Mouse (Mus musculus): Measurements from ENCODE around the gene Gm28305. TPM values are rescaled to one million over a fixed set of nuclear protein-coding genes. Genes with fewer than 3 reads are reported as not detected.

Gm28305 gene
- polyA plus RNA-seq, 1 experiment from 2014 or later = not detected

DNA sequence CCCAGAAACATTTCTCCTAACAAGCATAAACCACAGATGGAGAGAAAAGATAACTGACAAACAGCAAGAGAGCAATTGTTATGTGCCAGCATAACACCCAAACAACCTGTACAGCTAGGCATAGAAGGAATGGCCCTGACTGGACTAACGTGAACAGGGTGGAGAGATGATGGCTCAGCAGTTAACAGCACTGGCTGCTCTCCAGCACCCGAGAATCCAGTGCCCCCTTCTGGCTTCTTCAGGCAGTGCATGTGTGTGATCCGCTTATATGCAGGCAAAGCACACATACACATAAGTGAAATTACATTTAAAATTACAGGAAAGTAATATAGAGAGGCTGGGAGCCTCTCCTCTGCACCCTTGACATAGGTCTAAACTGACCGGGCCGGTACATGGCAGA is 38.9 kb downstream of the Gm28305 start:
- H3K9me3 ChIP-seq (replicated peaks) = no peaks in the 10 kb centered on the region
- no peak overlapping the region for H3K9ac ChIP-seq
- H3K27ac ChIP-seq = no peak overlapping the region
- H3K4me3 ChIP-seq = no peak overlapping the region
- H3K27me3 ChIP-seq = no peaks in the 10 kb centered on the region
- no peak for ATAC-seq (ENCODE audit: low FRiP score)
- 0 out of 2 replicates have a peak, but pooled peaks cover 4% of the 10 kb centered on the region for H3K36me3 ChIP-seq
- no peaks in the 10 kb centered on the region for H3K4me1 ChIP-seq
- H3K4me2 ChIP-seq (replicated peaks) = no peak overlapping the region
- WGBS = 54% methylated on average over 5 of the region's 5 CpGs

DNA sequence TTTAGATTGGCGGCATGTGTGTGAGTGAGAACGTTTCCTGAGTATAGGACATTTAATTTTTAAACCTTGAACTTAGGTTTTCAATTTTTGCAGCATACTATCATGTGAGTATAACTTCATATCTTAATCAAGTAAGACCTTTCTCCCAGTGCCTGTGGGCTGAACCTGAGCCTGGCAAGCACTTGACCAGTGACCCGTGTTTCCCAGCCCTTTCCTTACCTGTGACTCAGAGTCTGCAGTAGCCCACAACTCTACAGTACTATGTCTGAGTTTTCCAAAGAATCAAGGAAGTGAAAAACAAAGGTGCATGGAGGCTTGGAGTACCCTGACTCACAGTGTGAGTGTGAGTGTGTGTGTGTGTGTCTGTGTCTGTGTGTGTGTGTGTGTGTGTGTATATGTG is 39.6 kb downstream of the Gm28305 start:
- 78% methylated on average over 3 of the region's 3 CpGs for WGBS
- Histone ChIP-seq H3K9ac (no peak overlapping the region), H3K4me1 (no peaks in the 10 kb centered on the region), H3K27ac (no peak overlapping the region), H3K36me3 (0 out of 2 replicates have a peak, but pooled peaks cover 4% of the 10 kb centered on the region), H3K9me3 (replicated peaks) (no peaks in the 10 kb centered on the region), H3K4me2 (replicated peaks) (no peak overlapping the region), H3K27me3 (no peaks in the 10 kb centered on the region), H3K4me3 (no peak overlapping the region)
- no peak for ATAC-seq (ENCODE audit: low FRiP score)

DNA sequence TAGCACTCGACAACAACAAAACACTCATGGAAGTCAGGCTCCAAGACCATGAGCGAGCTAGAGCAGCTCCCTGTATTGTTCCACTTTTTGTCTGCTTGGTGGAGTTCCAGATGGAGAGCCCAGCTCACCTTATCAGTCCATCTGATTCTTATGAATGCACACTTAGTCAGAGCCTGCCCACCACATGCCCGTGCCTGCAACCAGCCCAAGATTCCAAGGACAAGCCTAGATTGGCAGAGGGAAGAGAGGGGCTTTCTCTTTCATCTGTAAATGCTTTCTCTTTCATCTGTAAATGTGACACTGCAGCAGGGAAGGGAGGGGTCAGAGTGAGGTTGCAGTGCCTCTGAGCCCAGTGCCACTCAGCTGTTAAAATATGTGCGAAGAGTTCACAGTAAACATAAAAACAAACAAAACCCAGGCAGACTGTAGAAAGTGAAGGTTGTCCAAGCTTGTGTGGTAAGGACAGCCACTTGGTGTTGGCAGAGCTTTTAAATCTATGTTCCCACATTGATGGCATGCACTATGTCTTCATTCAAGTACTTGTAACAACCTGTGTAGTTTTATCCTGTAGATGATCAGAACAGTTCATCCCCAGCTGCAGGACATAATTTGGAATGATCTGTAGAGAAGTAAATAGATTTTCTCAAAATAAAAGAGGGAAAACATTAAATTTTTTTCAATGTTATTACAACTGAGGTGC is 45.4 kb downstream of the Gm28305 start:
- H3K27me3 ChIP-seq = no peaks in the 10 kb centered on the region
- no peak overlapping the region for H3K9ac ChIP-seq
- H3K36me3 ChIP-seq = 0 out of 2 replicates have a peak, but pooled peaks cover 9% of the 10 kb centered on the region
- H3K4me1 ChIP-seq = no peaks in the 10 kb centered on the region
- WGBS = 53% methylated on average over 4 of the region's 4 CpGs
- H3K27ac ChIP-seq = no peak overlapping the region
- no peak for ATAC-seq (ENCODE audit: low FRiP score)
- H3K9me3 ChIP-seq (replicated peaks) = no peaks in the 10 kb centered on the region
- no peak overlapping the region for H3K4me2 ChIP-seq (replicated peaks)
- no peak overlapping the region for H3K4me3 ChIP-seq

DNA sequence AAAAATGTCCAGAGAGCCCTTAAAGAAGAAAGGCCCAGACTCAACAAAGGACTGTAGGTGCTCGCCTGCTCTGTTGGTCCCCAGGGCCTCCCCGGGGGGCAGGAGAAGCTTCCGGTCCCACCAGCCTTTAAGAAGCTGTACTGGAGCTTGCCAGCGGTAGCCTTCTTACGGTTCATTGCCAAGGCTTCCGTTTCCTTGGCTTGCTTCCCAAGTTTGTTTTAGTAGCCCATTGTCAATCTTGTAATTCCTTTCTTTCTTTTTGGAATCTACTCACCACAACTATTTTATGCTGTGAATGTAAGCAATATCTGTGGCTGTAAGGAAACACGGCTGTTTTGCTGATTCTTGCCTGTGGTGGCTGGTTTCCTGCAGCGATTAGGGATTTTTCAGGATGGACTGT is 48.1 kb downstream of the Gm28305 start:
- H3K36me3 ChIP-seq = 0 out of 2 replicates have a peak, but pooled peaks cover 9% of the 10 kb centered on the region
- no peak overlapping the region for H3K27ac ChIP-seq
- no peak for ATAC-seq (ENCODE audit: low FRiP score)
- no peaks in the 10 kb centered on the region for H3K4me1 ChIP-seq
- H3K4me2 ChIP-seq (replicated peaks) = no peak overlapping the region
- no peaks in the 10 kb centered on the region for H3K27me3 ChIP-seq
- H3K4me3 ChIP-seq = no peak overlapping the region
- 69% methylated on average over 8 of the region's 8 CpGs for WGBS
- no peak overlapping the region for H3K9ac ChIP-seq
- no peaks in the 10 kb centered on the region for H3K9me3 ChIP-seq (replicated peaks)

DNA sequence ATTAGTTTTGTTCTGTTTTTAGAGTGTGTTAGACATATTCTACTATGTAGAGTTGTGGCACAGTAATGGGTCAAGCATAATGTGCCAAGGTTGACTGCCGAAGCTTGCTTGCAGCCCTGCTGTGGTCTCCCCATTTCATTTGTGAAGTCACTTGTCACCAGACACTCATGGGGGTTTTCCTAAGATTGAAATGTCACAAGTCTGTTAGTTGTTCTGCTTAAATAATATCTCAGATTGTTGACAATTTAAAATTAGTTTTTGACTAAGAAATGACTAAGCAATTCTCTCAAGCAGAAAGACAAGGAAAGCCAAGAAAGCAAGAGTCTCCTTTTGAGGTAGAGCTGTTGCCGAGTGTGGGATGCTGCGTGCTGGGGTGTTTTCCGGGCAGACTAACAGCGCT is 52.5 kb downstream of the Gm28305 start:
- Histone ChIP-seq H3K4me2 (replicated peaks) (no peak overlapping the region), H3K9me3 (replicated peaks) (no peaks in the 10 kb centered on the region), H3K9ac (no peak overlapping the region), H3K4me1 (no peaks in the 10 kb centered on the region), H3K4me3 (no peak overlapping the region), H3K27me3 (no peaks in the 10 kb centered on the region), H3K36me3 (no peaks in the 10 kb centered on the region), H3K27ac (no peak overlapping the region)
- ATAC-seq (ENCODE audit: low FRiP score) = no peak
- WGBS = 94% methylated on average over 5 of the region's 5 CpGs

DNA sequence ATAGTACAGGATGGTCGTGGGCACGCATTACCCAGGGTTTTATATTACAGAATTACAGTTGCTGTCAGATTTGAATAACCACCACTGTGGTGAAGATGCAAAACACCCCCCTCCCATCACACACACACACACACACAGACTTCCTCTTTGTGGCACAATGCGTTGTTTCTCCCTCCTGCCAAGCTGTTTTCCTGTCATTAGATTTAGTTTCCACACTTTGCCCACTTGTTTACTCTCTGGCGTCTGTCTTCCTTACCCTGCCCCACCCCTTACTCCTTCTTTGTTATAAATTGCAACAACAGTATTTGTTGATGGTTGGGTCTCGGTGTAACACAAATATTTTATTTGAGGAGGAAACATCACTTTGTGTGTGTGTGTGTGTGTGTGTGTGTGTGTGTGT is 57.8 kb downstream of the Gm28305 start:
- Histone ChIP-seq H3K9me3 (replicated peaks) (no peaks in the 10 kb centered on the region), H3K4me2 (replicated peaks) (no peak overlapping the region), H3K36me3 (no peaks in the 10 kb centered on the region), H3K4me3 (no peak overlapping the region), H3K27ac (no peak overlapping the region), H3K4me1 (no peaks in the 10 kb centered on the region), H3K27me3 (no peaks in the 10 kb centered on the region), H3K9ac (no peak overlapping the region)
- no peak for ATAC-seq (ENCODE audit: low FRiP score)
- WGBS = 82% methylated on average over 5 of the region's 5 CpGs

DNA sequence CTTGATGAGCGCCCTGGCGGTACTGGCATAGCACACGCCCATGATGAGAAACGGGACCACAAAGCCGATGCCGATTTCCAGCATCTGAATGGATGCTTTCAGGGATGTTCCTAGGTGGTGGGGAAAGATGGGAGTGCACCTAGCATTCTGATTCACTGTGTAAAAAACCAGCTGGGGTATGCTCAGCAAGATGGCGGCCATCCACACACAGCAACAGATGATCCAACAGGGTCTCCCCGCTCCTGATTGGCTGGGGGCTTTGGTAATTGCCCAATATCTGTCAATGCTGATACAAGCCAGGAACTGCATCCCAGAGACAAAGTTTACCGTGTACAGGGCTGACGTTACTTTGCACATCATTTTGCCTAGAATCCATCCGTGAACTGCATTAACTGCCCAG is 58.6 kb downstream of the Gm28305 start:
- WGBS = 93% methylated on average over 11 of the region's 11 CpGs
- H3K4me3 ChIP-seq = no peak overlapping the region
- H3K4me1 ChIP-seq = no peaks in the 10 kb centered on the region
- no peak overlapping the region for H3K27ac ChIP-seq
- no peak for ATAC-seq (ENCODE audit: low FRiP score)
- H3K27me3 ChIP-seq = no peaks in the 10 kb centered on the region
- H3K9ac ChIP-seq = no peak overlapping the region
- H3K36me3 ChIP-seq = no peaks in the 10 kb centered on the region
- no peaks in the 10 kb centered on the region for H3K9me3 ChIP-seq (replicated peaks)
- no peak overlapping the region for H3K4me2 ChIP-seq (replicated peaks)

DNA sequence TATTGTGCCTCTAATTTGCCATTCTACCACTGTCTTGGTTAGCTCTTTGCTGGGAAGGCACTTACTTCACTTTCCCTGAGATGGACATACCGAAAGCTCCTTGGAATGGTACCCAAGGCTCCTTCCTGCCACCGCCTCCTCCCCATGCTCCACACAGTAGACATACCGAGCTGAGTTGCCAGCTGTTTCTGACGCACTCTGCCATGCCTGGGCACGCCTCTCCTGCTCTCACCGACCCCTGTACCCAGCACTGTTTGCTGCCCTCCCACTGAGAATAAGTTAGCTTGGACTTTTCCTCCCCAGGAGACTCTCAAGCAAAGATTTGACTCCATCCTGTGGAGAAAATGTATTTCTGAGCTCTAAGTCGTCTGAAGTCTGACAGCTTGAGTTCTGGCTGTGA is 60.4 kb downstream of the Gm28305 start:
- H3K27me3 ChIP-seq = no peaks in the 10 kb centered on the region
- H3K36me3 ChIP-seq = no peaks in the 10 kb centered on the region

DNA sequence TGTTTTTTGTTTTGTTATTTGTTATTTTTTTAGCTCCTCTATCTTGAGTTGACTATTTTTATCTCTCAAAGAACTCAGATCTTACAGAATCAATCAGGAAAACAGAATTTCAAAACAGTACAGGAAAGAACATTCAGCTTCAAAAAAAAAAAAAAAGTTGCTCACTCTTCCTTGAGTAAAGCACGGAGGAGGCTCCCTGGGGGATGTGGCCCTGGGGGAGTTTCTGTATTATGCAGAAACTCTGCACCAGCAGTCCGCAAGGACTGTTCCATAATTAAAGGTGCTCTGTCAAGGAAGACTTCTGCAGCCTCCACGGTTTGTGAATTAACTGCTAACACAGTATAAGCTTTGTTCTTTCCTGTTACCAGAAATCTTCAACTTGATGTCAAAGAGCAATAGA is 61.0 kb downstream of the Gm28305 start:
- 36% methylated on average over 3 of the region's 3 CpGs for WGBS
- no peaks in the 10 kb centered on the region for H3K27me3 ChIP-seq
- no peaks in the 10 kb centered on the region for H3K4me1 ChIP-seq
- no peak overlapping the region for H3K4me2 ChIP-seq (replicated peaks)
- no peaks in the 10 kb centered on the region for H3K36me3 ChIP-seq
- H3K4me3 ChIP-seq = no peak overlapping the region
- H3K9me3 ChIP-seq (replicated peaks) = no peaks in the 10 kb centered on the region
- no peak for ATAC-seq (ENCODE audit: low FRiP score)
- H3K9ac ChIP-seq = no peak overlapping the region
- no peak overlapping the region for H3K27ac ChIP-seq

More for the DNA sequence above, 60.4 kb downstream of the Gm28305 start:
- no peak for ATAC-seq (ENCODE audit: low FRiP score)
- Histone ChIP-seq H3K4me3 (no peak overlapping the region), H3K27ac (no peak overlapping the region), H3K4me1 (no peaks in the 10 kb centered on the region), H3K9ac (no peak overlapping the region), H3K4me2 (replicated peaks) (no peak overlapping the region), H3K9me3 (replicated peaks) (no peaks in the 10 kb centered on the region)
- WGBS = 54% methylated on average over 7 of the region's 7 CpGs

DNA sequence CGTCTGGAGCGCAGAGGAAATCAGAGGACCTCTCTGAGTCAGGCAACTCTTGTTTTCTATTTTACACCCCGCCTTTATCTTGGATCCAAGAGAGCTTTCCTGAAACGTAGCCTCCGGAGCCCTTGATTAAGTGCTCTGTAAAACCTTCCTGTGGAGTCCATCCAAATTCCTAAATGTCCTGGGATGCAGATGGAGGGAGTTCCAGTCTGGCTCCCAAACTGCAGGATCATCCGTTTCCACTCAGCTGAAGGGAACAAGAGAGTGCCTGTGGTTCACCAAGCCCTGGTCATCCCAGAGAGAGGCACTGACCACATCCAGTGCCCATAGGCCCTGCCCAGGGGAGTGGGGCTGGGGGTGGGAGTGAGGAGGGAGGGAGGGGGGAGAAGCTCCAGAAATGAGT is 61.8 kb downstream of the Gm28305 start:
- Histone ChIP-seq H3K4me3 (no peak overlapping the region), H3K9ac (no peak overlapping the region), H3K36me3 (no peaks in the 10 kb centered on the region), H3K27ac (no peak overlapping the region), H3K27me3 (no peaks in the 10 kb centered on the region), H3K4me1 (no peaks in the 10 kb centered on the region), H3K4me2 (replicated peaks) (no peak overlapping the region), H3K9me3 (replicated peaks) (no peaks in the 10 kb centered on the region)
- ATAC-seq (ENCODE audit: low FRiP score) = no peak
- WGBS = 33% methylated on average over 6 of the region's 6 CpGs

DNA sequence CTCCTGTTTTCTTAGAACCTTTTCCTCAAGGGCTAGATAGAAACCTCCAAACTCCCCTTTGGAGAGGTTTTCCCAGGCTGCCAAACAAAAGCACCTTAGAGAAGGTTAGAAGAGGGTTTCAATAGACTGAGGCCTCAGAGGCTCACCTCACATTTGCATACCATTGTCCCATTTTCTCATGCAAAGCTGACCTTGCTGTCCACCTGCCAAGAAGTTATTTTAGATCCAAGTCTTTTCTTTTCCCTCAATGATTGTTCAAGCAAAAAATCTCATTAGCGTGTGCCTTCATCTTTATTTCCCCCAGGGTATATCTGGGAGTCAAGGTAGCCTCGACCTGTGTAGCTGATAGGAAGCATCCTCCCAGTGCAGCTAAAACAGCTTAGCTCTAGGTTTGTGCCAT is 62.4 kb downstream of the Gm28305 start:
- no peak overlapping the region for H3K4me2 ChIP-seq (replicated peaks)
- no peak overlapping the region for H3K4me3 ChIP-seq
- ATAC-seq (ENCODE audit: low FRiP score) = no peak
- 30% methylated on average over 2 of the region's 2 CpGs for WGBS
- H3K27me3 ChIP-seq = no peaks in the 10 kb centered on the region
- no peaks in the 10 kb centered on the region for H3K4me1 ChIP-seq
- H3K9me3 ChIP-seq (replicated peaks) = no peaks in the 10 kb centered on the region
- H3K36me3 ChIP-seq = no peaks in the 10 kb centered on the region
- H3K27ac ChIP-seq = no peak overlapping the region
- no peak overlapping the region for H3K9ac ChIP-seq

DNA sequence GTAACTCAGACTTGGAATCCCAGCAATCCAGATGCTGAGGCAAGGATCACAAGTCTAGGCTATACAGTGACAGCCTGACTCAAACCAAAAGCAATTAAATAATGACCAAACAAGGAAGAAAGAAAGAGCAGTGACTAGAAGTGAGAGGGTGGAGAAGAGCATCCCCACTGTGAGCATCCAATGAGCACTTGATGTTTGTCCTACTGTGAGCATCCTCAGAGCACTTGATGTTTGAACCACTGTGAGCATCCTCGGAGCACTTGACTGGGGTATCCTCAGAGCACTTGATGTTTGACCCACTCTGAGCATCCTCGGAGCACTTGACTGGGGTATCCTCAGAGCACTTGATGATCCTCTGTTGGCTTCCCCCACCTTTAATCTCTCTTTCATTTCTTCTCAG is 64.5 kb downstream of the Gm28305 start:
- no peak for ATAC-seq (ENCODE audit: low FRiP score)

DNA sequence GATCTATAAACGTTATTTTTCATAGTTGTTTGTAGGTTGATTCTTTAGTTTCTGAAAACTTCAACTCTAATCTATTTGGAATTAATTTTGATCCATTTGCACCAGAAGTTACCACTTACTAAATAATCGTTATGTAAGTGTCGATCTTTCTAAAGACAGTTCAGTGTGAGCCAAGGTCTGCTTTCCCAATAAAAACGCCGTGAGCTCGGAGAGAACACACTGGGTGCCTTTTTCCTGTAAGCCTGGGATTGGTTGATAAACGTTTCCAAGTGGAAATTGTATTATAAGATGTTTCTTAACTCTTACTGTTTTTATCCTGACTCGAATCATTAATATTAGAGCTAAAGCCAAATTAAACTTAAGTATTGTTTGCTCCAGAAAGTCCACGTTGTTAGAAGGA is 66.5 kb downstream of the Gm28305 start:
- H3K27ac ChIP-seq = no peak overlapping the region
- H3K4me3 ChIP-seq = no peak overlapping the region
- H3K36me3 ChIP-seq = no peaks in the 10 kb centered on the region
- no peak for ATAC-seq (ENCODE audit: low FRiP score)
- 81% methylated on average over 9 of the region's 9 CpGs for WGBS
- H3K4me1 ChIP-seq = no peaks in the 10 kb centered on the region
- no peaks in the 10 kb centered on the region for H3K27me3 ChIP-seq
- no peak overlapping the region for H3K4me2 ChIP-seq (replicated peaks)
- H3K9ac ChIP-seq = no peak overlapping the region
- H3K9me3 ChIP-seq (replicated peaks) = no peaks in the 10 kb centered on the region

More for the DNA sequence above, 64.5 kb downstream of the Gm28305 start:
- Histone ChIP-seq H3K4me2 (replicated peaks) (no peak overlapping the region), H3K9ac (no peak overlapping the region), H3K4me1 (no peaks in the 10 kb centered on the region), H3K27me3 (no peaks in the 10 kb centered on the region), H3K4me3 (no peak overlapping the region), H3K27ac (no peak overlapping the region), H3K36me3 (no peaks in the 10 kb centered on the region), H3K9me3 (replicated peaks) (no peaks in the 10 kb centered on the region)
- WGBS = 86% methylated on average over 2 of the region's 2 CpGs
